ENCODE assay signal across 29 mouse cellular contexts in genomic region chr1:128192369-128192768, GRCm38 (mm10). TPM values are rescaled to one million over a fixed set of nuclear protein-coding genes. Genes with fewer than 3 reads are reported as not detected.
DNase-seq lines count a peak whose midpoint lies in the region; ATAC-seq lines count a peak whose summit lies in the region.
"Had no signal": no experiment of that assay in that cellular context is flagged by ENCODE, and none has a peak within 500 bp of the region (broad histone marks: within the 10 kb centered on the region; RNA-seq: fewer than 3 reads in every experiment).

No protein-coding gene starts in this region.

- H3K4me2 ChIP-seq in forebrain, embryonic 14.5 days (ENCODE audit: low read length) = no peak overlapping the region
- H3K4me2 ChIP-seq in forebrain, embryonic 12.5 days = no peak overlapping the region
- H3K4me2 ChIP-seq: embryonic facial prominence, embryonic 12.5 days; forebrain, embryonic 15.5 days; heart, embryonic 12.5 days; heart, embryonic 15.5 days; hindbrain, embryonic 13.5 days; intestine, embryonic 15.5 days had no signal

- H3K27ac ChIP-seq in forebrain, embryonic 14.5 days (ENCODE audit: low read depth, low read length) = no peak overlapping the region
- no peak overlapping the region for H3K27ac ChIP-seq in forebrain, embryonic 12.5 days
- H3K27ac ChIP-seq: embryonic facial prominence, embryonic 12.5 days; forebrain, embryonic 10.5 days; forebrain, embryonic 15.5 days; heart, embryonic 15.5 days; hindbrain, embryonic 10.5 days; hindbrain, embryonic 13.5 days; intestine, embryonic 15.5 days had no signal

- WGBS in forebrain, embryonic 14.5 days = 85% methylated on average over 7 of the region's 7 CpGs
- 89% methylated on average over 7 of the region's 7 CpGs for WGBS in forebrain, embryonic 12.5 days

- no peak overlapping the region for H3K9ac ChIP-seq in forebrain, embryonic 14.5 days (ENCODE audit: low read length)
- H3K9ac ChIP-seq in forebrain, embryonic 12.5 days = no peak overlapping the region
- H3K9ac ChIP-seq: embryonic facial prominence, embryonic 12.5 days; forebrain, embryonic 15.5 days; heart, embryonic 12.5 days; heart, embryonic 15.5 days; hindbrain, embryonic 13.5 days; intestine, embryonic 15.5 days had no signal

- peak; percentile 34 for DNase-seq in forebrain, embryonic 14.5 days (ENCODE audit: low spot score)
- peak; percentile 9 for DNase-seq in MN1 (ENCODE audit: low spot score)
- DNase-seq in brain, adult 2 months (ENCODE audit: low read depth, low spot score) = peak; percentile 31
- DNase-seq in embryo, embryonic 11 days = peak; percentile 5
- DNase-seq in spleen, postnatal 14 days (ENCODE audit: low spot score in 2 of 2) = no peak
- DNase-seq: adrenal gland, adult 8-10 months; adrenal gland, postnatal 36 days; cerebellum, adult 11-12 months; cerebellum, adult 8-10 months; cerebellum, postnatal 10 days; cerebellum, postnatal 36 days; gastrocnemius, postnatal 25 days; heart, adult 18-20 months; heart, postnatal 10 days; heart, postnatal 36 days; kidney, adult 11 months had no signal

- no peaks in the 10 kb centered on the region for H3K9me3 ChIP-seq in forebrain, embryonic 14.5 days (replicated peaks; ENCODE audit: control insufficient read depth, low read length)
- no peaks in the 10 kb centered on the region for H3K9me3 ChIP-seq in forebrain, embryonic 12.5 days
- H3K9me3 ChIP-seq: embryonic facial prominence, embryonic 12.5 days; forebrain, embryonic 10.5 days; forebrain, embryonic 15.5 days; heart, embryonic 12.5 days; heart, embryonic 15.5 days; hindbrain, embryonic 10.5 days; hindbrain, embryonic 13.5 days; intestine, embryonic 15.5 days had no signal

- peaks cover 42% of the 10 kb centered on the region for H3K36me3 ChIP-seq in forebrain, embryonic 14.5 days (ENCODE audit: control insufficient read depth, insufficient read depth, low read length)
- H3K36me3 ChIP-seq in forebrain, embryonic 12.5 days (replicated peaks) = peaks cover 35% of the 10 kb centered on the region

- ATAC-seq in forebrain, embryonic 14.5 days = no peak
- no peak for ATAC-seq in forebrain, embryonic 12.5 days (ENCODE audit: low FRiP score)
- ATAC-seq: activated CD4-positive, CD25-positive, alpha-beta regulatory T cell, adult 4 months; CD4-positive, CD25-positive, alpha-beta regulatory T cell, adult 4 months; forebrain, embryonic 15.5 days; hindbrain, embryonic 16.5 days; intestine, embryonic 15.5 days had no signal

- H3K27me3 ChIP-seq in forebrain, embryonic 14.5 days (replicated peaks; ENCODE audit: control insufficient read depth, insufficient read depth, low read length) = no peaks in the 10 kb centered on the region
- no peaks in the 10 kb centered on the region for H3K27me3 ChIP-seq in forebrain, embryonic 12.5 days
- H3K27me3 ChIP-seq: embryonic facial prominence, embryonic 12.5 days; forebrain, embryonic 15.5 days; heart, embryonic 12.5 days; heart, embryonic 15.5 days; hindbrain, embryonic 13.5 days; intestine, embryonic 15.5 days had no signal

- H3K4me3 ChIP-seq in forebrain, embryonic 14.5 days (ENCODE audit: low read depth, low read length) = no peak overlapping the region
- no peak overlapping the region for H3K4me3 ChIP-seq in forebrain, embryonic 12.5 days (replicated peaks)
- H3K4me3 ChIP-seq: embryonic facial prominence, embryonic 12.5 days; erythroblast, embryonic 14.5 days; forebrain, embryonic 10.5 days; forebrain, embryonic 15.5 days; heart, embryonic 12.5 days; heart, embryonic 15.5 days; hindbrain, embryonic 10.5 days; hindbrain, embryonic 13.5 days; intestine, embryonic 15.5 days had no signal

- no peaks in the 10 kb centered on the region for H3K4me1 ChIP-seq in forebrain, embryonic 14.5 days (ENCODE audit: control insufficient read depth, insufficient read depth, low read length)
- H3K4me1 ChIP-seq in forebrain, embryonic 12.5 days = no peaks in the 10 kb centered on the region
- H3K4me1 ChIP-seq: embryonic facial prominence, embryonic 12.5 days; forebrain, embryonic 10.5 days; forebrain, embryonic 15.5 days; heart, embryonic 12.5 days; heart, embryonic 15.5 days; hindbrain, embryonic 10.5 days; hindbrain, embryonic 13.5 days; intestine, embryonic 15.5 days had no signal

RNA-seq across cellular contexts. Expression of gene Ubxn4, which starts 51.4 kb away (rescaled TPM):
- polyA plus RNA-seq in forebrain, embryonic 14.5 days (2014; fragmentation: Nextera tagmentation; extraction: Ambion mirVana) = 57.7 and 62.0 TPM in 2 replicates
- 74.5 and 79.6 TPM in 2 replicates for polyA plus RNA-seq in forebrain, embryonic 12.5 days (2016; fragmentation: Nextera tagmentation; extraction: Ambion mirVana)

Comparison
In these comparisons a context has a peak if more than half of its experiments do, and no peak if none do; other contexts are left out.
1. DNase-seq: peak in forebrain, embryonic 14.5 days (single experiment), MN1 (single experiment), brain, adult 2 months (single experiment) and embryo, embryonic 11 days (single experiment); none in spleen, postnatal 14 days (0 of 2).